Mouse (Mus musculus) brain, adult 2 months (tissue): ENCODE results near the gene Svs5.

Source experiments
- DNase-seq: peaks from one replicate; pipeline ENCODE4 v3.0.0; 2011; ENCODE audit warnings: low read depth, low spot score

Svs5 gene

GRCm38 (mm10) chr2:164377478-164378426, 45.2 kb downstream of the Svs5 start:
- no peak for DNase-seq

GRCm38 (mm10) chr2:164381726-164382125, 49.2 kb downstream of the Svs5 start:
- DNase-seq: no peak

DNA sequence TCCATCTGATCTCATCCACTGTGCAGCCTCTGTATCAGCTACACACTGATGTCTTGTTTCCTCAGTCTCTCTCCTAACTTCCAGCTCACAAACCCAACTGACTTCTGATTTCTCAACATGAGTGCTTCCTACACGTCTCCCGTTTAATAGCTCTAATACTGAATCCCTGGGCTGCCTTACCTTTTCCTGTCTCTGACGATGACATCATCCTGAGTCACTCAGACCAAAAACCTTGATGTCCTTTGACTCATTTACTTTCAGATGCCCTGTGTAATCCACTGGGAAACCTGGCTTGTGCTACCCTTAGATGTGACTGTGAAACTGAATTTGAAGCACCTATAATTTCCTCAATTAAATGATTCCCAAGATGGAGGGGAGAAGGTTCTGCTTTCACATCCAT, 50.4 kb downstream of the Svs5 start:
- no peak for DNase-seq
